Mouse (Mus musculus) adrenal gland (tissue): ENCODE measurements around the gene Gm3373.
"Not testable (repeated sequence)": the region's sequence is repeated elsewhere in the genome, so short reads cannot be mapped to it uniquely, and the experiment has no call there.

Source experiments
- intact Hi-C: fragments of 180-260 bp; cut with DNase I; formaldehyde crosslinking; loops from one replicate; pipeline ENCODE4 v1.15.1; 2025
- long read RNA-seq, 2 experiments: library from polyadenylated mRNA; unstranded; transcript quantifications; one replicate each; pipeline ENCODE4 v2.0.0; 2020; ENCODE audit warnings: borderline replicate concordance in 1 of 2; ENCODE audit not compliant: insufficient replicate concordance in 1 of 2

The Gm3373 gene
- long read RNA-seq, experiment 1 = 0 reads
- long read RNA-seq, experiment 2 = 0 reads

- intact Hi-C loops = not testable (repeated sequence)
These were observed at the start of gene Gm3373 for GRCm38 (mm10) chr14:5741477-5741876. TSS of gene Gm3373 (minus strand) at chr14:5741577.

GRCm38 (mm10) chr14:5687357-5687756 lies 54.0 kb downstream of the Gm3373 start, which contains the start of gene Gm9603:
TSS of gene Gm9603 (minus strand) at chr14:5687457.
- intact Hi-C loops = not testable (repeated sequence)
